Mouse (Mus musculus) T-helper 1 cell (primary cell): ENCODE data around the gene Clip4.

Source experiments
- in situ Hi-C: fragments of 300-600 bp; cut with MboI, MseI; formaldehyde crosslinking; loops from one replicate; pipeline ENCODE4 v1.15.1; 2025; ENCODE audit warnings: high pct_unique_total_duplicates

Gene Clip4

GRCm38 (mm10) chr17:71871981-71872380 lies 103.7 kb downstream of the Clip4 start:
- in situ Hi-C loops, result loop anchor here (5.0 kb wide), 2 partner anchors 200 to 315 kb away; partner anchors contain the start of gene Togaram2

DNA sequence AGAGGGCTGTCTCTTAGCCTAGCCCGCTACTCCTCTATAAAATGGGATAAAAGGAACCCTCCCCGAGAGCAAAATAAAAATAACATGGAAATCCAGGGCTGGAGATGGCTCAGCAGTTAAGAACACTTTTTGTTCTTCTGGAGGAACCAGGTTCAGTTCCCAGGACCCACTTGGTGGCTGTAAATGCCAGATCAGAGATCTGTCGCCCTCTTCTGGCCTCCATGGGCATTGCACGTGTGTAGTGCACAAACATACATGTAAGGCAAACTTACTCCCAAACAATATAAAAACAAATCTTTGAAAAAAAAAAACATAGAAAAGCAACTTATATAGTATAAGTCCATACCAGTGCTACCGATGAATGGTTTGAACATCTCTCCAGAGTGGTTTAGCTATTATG lies 104.7 kb downstream of the Clip4 start:
- in situ Hi-C loops, result loop anchor here (5.0 kb wide), 2 partner anchors 201 to 316 kb away; partner anchors contain the start of gene Togaram2

- in situ Hi-C loops, result loop anchor here (5.0 kb wide), 2 partner anchors 202 to 317 kb away; partner anchors contain the start of gene Togaram2
Measured at GRCm38 (mm10) chr17:71874077-71874476, 105.8 kb downstream of the Clip4 start.

DNA sequence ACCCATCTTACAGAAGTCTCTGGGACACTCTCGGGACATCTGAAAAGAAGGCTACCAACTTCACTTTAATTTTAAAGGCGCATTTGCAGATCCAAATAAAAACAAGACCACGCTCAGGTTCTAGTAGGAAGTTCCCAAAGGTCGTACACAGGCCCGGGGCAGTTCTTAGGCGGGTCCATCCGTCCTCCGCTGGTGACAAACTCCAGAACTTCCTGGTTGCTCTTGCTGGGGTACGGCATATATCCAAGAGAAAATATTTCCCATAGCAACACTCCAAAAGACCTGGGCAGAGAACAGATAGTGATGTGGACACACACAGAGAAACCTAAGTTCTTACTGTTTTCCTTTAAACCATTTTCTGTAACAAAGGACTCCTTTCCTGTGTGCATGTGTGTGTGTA lies 106.5 kb downstream of the Clip4 start:
- in situ Hi-C loops, result loop anchor here (5.0 kb wide), 2 partner anchors 202 to 317 kb away; partner anchors contain the start of gene Togaram2

- in situ Hi-C loops, result no loop called here
Measured at GRCm38 (mm10) chr17:71875492-71875891, 107.2 kb downstream of the Clip4 start.

- in situ Hi-C loops, result no loop called here
Measured at GRCm38 (mm10) chr17:71881369-71881768, 113.1 kb downstream of the Clip4 start.

DNA sequence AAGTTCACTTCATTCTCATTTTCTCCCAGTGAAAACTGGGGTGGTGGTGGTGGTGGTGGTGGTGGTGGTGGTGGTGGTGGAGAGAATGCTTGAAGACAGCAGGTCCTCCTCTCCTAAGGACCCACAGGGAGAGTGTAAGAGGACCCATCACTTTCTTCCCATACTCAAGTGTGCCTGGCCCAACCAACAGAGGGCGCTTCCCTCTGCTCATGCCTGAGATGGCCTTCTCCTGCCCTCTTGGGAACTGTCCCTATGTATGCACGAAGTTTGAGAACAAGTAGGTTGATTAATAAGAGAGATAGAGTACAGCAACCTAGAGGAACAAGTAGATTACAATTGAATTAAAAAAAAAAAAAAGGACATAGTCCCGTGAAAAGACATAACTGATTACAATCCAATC lies 140.8 kb downstream of the Clip4 start:
- in situ Hi-C loops, result no loop called here

DNA sequence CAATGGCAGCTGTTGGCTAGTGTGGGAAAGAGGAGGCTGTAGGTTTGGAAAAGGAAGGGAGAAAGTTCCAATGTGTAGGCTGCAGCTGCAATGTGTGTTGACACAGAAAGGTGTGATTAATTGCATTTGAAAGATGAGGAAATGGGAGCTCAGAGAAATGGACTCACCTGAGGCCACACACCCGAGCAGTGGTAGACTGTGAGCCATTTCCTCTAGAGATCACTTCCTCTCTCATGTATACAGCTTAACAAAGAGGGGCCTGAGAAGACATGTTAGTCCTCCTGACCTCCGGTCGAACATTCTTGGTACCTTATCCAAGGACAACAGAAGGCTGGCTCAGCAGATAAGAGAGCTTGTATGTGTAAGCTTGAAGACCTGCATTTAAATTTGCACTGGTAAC lies 144.9 kb downstream of the Clip4 start:
- in situ Hi-C loops, result no loop called here
